Mouse (Mus musculus) c-Kit-positive CD71-positive TER-119-negative erythroid progenitor cells, embryonic 14.5 days (primary cell): ENCODE data around the gene Atf7.

Source experiments
- DNase-seq: peaks from one replicate; pipeline ENCODE4 v3.0.0-alpha.2; 2013; ENCODE audit warnings: low read depth

Gene Atf7

DNA sequence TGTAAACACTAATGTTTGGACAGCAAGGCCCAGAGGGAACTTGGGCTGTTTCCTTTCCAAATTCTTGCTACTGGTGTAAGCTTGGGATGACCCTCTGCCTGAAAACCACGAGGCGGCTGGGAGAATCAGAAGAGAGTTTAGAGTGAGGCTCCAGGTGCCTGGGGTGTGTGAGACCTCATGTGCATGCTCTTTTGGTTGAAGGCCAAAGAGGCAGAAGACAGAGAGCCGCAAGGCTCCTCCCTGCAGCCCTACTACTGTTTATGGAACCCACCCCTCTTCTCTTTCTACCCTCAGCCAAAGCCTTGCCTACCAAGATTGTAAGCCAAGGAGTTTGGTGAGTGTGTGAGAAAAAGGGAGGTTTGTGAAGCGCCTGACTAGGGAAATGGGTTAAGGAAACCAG lies 109.5 kb downstream of the Atf7 start:
- DNase-seq, result no peak

DNA sequence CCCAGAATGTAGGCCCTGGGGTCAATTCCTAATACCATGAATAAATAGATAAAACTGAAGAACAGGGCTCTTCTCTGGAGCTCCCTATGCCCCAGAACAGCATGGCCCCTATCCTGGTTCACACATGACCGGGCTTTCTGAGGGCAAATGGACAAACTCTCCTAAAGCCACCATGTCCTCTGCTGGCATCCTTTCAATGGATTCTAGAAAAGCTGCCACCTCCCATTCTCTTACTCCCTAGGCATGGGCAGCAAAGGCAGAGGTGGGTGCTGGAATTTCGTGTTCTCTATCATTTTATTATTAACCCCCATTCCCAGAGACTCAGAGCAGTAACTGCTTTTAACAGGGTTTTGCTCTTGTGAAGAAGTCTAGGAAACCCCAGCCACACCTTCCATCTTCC lies 110.0 kb downstream of the Atf7 start:
- no peak for DNase-seq

DNA sequence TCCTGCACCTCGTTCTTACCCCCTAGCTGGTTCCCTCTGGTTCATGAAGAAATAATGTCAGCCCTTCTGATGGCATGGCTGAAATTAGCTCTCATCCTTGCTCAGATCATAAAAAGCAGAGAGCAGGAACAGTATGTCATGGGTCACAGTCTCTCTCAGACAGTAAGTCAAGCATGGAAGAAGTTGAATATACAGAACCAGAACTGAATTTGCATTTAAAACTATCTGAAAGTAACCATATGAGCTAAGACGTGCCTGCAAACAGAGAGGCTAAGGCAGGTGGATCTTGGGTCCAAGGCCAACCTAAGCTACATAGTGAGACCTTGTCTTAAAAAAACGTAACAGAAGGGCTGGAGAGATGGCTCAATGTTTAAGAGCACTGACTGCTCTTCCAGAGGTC lies 112.3 kb downstream of the Atf7 start:
- no peak for DNase-seq

DNA sequence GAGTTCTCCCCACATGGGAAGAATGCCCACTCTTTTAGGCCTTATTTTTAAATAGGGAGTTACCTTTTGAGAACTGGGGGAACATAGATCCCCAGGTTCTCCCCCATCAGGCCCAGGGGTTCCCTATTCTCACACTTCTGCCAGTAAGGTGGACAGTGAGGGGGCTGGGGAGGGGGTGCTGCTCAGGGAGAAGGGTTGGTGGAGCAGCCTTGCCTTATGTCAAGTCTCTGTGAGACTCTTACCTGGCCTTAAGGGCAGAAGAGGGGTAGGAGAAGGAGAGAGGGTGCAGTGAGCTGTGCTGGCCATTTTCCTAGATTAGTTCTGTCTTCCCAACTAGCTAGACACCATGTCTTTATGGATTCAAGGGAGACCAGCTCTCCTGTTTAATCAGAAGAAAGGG lies 112.8 kb downstream of the Atf7 start:
- DNase-seq, result no peak

DNA sequence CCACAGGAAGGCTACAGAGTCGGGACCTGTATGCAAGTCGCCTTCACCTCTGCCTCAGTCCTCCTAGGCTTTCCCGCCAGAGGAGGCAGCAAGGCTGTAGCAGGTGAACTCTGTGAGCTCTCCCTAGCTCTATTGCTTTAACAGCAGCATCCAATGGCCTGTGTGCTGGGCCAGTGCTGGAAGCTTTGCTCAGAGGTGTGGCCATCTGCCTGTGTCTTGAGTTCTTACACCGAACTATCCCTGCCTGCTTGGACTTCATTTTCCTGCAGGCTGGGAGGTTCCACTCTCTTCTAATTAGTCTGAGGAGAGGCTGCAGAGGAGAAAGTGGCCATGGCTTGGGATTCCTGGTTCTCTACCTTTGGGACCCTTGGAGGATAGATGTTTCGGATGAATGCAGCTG lies 113.3 kb downstream of the Atf7 start:
- no peak for DNase-seq

DNA sequence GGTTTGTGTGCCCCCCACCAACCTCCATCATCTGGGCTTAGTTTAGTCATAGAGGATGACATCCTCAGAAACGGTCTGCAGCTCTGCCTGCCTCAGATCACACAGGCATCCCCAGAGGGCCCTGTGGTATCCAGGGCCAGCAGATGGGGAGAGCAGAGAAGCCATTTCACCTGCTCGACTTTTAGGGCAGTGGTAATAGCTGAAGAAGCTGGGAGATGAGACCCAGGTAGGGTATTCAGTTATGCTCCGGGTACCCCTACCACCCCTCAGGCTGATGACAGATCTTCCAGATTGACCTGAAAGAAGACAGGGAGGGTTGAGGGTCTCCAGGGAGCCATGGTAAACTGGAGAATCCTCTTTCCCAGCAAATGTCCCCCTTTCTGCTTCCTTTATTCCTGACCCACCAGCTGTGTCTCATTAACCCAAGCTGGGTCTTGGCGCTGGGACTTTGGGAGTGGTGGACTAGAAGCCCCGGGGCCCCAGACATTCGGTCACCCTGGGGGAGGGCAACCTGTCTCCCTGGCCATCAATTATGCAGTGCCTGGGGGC lies 113.9 kb downstream of the Atf7 start:
- no peak for DNase-seq

DNA sequence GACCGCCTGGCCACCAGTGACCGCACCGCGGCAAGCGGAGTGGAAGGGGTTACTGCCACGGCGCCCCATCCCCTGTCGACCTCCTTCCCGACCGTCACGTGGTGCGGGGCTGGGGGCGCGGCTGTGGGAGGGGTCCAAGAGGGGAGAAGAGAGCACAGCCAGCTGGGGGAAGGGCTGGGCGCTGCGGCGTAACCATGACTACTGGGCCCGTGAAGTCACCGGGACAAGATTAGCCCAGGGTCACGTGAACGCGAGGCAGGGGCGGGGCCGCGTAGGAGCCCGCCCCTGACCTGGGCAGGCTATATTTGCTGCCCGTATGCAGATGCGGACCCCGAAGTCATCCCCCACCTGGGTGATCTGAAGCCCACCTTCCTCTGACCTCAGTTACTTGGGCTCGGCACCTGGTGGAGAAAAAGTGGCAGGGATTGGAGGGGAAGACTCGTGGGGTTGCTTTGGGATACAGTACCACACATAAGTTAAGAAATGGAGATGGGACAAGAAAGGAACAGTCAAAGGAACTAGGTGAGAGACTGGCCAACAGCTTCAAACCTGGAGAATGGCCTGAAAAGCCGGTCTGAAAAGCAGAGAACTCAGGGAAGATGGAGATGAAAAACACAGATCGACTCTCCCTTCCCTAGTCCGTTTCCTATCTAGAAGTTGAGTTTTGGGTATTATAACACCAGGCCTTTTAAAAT lies 114.5 kb downstream of the Atf7 start:
- DNase-seq, result peak; percentile 65

DNA sequence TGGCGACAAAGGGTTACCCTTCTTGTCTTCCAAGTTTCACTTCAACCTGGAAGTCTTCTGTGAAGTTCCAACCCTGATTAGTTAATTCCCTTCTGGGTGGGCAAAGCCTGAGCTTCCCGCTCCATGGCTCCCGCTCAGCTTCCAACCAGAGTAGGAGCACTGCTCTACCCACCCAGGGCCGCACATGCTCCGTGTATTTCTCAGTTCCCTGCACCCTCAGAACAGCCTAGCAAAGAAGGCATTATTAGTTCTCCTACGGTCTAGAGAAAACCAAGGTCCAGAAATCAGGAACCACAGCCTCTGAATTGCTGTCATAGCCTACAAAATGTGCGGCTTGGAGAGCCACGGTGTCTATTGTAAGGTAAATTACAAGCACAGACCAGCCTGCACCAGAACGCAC lies 115.2 kb downstream of the Atf7 start:
- no peak for DNase-seq

DNA sequence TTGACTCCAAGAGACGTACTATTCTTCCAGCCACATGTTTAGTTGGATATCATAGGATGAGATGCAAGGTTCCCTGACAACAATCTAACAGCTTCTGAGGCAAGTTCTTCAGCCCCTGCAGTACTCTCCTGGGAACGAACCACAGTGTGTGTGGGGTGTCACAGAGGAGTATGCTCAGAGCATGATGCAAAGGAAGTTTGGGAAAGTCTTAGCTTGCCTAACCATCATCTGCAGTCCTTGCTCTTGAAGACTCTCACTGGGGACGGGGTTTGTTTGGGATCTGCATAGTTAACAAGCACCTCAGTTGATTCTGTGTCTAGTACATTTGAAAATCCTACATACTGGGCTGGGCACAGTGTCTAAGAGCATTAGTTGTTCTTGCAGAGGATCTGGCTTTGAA lies 116.9 kb downstream of the Atf7 start:
- no peak for DNase-seq

DNA sequence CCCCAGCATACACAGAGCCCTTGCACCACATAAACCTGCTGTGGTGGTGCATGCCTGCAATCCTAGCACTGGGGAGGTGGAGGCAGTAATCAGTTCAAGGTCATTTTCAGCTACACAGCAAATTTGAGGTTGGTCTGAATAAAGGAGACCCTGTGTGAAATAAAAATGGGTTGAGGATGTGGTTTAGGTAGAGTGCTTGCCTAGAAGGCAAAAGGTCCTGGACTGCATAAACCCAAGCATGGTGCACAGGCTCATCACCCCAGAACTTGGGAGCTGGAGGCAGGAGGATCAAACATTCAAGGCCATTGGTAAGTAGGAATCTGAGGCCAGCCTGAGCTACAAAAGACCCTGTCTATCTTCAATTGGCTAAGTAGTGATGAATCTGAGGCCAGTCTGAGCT lies 117.7 kb downstream of the Atf7 start:
- no peak for DNase-seq

DNA sequence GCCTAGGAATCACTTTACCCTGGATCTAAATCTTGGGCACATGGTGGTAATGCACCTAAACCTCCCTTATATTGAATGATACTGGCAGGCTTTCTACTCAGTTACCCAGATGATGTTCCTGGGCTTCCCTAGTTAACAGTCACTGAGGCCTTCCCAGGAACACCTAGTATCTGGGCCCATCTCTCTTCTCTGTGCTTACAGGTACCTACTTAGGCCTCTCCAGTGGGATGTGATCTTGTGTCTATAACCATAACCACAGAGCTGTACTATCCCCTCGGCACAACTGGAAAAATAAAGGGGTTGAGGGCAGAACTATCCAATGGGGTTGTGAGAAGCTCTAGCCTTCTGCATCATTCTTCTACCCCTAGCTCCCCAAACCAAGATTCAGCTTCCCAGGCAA lies 118.4 kb downstream of the Atf7 start:
- no peak for DNase-seq

DNA sequence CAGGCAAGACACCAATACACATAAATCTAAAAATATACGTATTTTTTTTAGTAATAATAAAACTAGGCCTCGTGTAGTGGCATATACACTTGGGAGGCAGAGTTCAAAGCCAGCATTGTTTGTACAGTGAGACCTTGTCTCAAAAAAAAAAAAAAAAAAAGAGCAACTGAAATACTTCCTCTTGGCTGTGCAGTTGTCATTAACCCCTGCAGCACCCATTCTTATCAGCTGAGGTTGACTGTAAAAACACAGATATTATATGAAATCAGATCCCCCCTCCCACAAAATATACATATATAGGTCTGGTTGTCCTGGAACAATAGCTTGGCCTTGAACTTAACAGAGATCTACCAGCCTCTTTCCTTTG lies 118.8 kb downstream of the Atf7 start:
- DNase-seq, result no peak

DNA sequence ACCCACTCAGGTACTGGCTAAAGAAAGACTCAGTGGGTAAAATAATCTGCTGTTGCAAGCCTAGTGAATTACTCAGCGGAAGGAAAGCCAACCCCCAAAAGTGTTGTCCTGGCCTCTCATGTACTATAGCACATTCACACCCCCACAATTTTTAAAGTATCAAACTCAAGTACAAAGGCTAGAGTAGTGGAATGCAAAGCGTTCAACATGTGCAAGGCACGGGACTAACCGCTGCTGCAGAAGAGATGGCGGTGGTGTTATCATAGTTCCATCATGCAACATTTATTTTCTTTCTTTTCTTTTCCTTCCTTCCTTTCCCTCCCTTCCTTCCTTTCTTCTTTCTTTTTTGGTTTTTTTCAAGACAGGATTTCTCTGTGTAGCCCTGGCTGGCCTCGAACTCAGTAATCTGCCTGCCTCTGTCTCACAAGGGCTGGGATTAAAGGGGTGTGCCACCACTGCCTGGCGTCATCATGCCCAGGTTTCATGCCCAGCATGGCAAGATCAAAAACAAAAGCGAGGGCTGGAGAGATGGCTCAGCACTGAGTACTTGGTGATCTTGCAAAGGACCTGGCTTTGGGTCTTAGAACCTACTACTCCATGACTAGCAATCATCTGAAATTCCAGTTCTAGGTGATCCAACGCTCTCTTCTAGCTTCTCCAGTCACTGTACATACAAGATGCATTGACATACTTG lies 119.3 kb downstream of the Atf7 start:
- DNase-seq, result no peak

DNA sequence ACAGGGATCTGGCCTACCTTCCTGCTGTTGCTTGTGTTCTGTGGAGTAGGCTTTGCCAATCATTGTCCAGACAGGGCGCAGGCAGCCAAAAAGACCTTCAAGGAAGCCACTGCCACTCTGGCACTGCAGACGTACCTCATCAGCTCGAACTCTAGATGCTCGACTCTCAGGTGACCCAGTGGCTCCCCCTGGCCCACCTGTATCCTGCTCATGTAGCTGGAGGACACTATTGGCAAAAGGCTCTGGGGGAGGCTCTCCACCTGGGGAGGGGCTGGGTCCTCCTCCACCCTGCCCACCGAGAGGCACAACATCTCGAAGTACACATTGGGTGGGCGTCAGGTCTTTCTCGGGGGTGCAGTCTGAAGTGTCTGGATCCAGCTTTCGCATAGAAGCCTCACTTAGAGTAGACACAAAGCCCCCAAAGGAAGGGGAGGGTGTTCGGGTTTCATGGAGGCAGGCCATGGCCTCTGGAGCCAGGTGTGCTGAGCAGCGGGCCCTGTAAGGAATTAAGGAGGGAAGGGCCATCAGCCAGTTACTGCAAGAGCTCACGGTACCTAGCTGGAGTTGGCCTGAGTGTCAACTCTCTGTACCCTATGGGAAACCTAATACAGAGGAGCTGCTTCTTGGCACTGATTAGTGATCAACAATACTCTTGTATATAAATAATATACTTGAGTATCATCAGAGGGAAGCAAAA lies 120.0 kb downstream of the Atf7 start:
- no peak for DNase-seq

DNA sequence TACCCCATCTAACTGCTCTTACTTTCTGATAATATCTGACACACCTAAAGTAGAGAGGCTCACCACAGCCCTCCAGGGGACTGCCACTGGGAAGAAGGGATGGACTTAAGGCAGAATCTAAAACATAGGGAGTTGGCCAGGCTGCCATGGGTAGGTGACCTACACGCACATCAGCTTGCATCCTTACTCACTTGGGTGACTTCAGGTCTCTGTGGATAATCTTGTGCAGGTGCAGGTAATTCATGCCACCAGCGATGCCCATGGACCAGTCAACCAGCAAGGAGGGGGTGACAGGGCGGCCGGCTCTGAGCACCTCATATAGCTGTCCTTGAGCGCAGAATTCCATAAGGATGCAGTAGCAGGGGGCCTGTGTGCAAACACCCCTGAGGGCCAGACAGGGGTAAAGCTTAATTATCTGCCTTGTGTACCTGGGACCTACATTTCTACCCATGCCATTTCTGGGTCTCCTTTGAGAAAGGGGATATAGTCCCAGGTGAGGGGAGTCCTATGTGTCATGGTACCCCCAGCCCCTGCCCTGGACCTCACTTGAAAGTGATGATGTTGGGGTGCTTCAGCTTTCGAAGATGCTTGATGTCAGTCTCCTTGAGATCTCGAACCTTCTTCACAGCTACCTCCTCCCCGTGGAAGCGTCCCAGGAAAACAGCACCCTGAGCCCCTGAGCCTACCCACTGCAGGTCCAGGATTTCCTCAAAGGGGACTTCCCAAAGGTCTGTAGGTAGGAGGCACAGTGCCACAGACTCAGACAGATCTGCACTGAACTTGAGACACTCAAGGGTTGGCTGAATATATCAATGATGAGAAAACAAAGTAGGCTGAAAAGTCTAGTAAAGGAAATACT lies 121.1 kb downstream of the Atf7 start:
- no peak for DNase-seq

DNA sequence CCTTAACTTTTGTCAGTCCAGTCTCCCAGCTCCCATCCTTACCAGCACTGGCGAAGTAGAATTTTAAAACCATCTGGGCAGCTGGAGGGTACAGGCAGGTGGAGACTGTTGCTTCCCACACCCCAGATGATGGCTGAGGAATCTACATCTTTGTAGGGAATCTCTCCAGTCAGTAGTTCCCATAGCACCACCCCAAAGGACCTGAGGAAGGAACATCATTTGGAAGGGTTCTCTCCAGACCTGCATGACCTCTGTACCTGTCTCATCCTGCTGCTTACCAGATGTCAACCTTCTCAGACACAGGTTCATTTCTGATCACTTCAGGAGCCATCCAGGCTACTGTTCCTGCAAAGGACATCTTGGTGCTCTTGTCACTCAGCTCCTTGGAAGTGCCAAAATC lies 121.8 kb downstream of the Atf7 start, which contains the start of gene Gm10337:
Gene Gm10337, plus strand, starts transcription at position 276 of the 400 bp plus-strand sequence.
- no peak for DNase-seq

DNA sequence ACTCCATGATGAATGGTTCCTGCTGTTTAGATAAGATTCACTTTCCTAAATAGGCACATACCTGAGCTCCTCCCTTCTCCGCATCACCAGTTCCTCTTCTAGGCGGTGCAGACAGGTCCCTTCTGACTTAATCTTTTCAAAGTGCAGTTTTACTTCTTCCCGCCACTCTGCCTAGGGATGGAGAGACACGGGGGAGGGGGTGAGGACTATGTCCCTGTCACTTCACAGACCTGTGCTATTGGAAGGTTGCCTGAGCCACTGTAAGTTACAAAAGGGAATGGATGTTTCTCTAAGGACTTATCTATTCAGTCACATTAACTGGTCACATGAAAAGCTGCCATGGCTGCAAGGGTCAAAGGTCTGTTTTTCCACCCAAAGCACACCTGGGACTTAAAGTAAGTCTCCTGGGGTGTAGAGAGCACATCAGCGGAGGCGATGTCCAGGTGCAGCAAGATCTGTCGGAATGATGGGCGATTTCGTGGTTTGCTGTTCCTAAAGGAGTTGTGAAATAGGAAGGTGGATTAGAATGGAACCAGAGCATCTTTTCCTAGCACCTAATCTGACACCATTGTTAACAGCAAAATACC lies 122.9 kb downstream of the Atf7 start:
- DNase-seq, result no peak

DNA sequence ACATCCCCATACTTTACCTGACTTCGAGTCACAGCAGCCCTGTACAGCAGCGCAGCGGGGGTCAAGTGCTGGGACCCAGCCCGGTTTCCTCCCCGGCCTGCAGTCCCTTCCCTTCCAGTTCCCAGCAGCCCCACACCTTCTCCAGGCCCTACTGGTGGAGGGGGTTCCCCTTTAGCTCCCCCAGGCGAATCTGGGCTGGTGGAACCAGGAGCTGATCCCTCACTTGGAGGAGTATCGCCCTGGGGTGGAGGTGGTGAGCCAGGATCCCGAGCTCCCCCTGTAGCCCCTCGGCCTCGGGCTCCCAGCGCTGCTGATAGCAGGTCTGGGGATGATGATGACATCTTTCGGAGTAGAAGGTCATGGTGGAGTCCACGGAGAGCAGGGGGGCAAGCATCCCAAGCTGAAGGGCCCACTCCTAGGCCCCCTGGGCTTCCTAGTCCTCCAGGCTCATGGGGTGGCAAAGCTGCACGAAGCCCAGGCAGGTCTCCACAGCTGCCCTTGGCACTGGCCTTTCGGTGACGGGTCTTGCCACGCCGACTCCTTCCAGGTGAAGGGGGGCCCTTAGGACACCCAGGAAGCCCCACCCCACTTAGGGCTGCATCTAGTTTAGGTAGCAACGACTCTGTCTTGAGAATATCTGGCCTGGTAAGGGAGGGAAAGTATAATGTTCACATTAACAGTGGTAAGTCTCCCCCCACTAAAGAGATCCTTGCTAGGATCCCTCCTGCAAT lies 124.0 kb downstream of the Atf7 start:
- no peak for DNase-seq

DNA sequence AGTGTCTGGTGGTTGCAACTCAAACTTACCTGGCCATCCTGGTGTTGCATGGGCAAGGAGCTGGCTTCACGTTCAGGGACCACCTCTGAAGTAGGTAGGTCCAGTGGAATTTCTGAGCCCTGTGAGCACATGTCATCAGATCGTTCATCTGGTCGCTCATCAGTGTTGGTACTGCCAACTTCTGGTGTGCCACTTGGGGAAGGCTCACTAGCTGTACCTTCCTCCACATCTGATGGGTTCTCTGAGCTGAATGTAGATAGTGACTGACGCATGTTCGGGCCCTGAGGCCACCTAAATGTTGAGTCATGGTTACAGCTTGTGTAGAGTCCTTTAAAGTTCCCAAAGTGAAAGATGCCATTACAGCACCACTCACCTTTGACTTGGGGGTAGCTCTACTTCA lies 124.8 kb downstream of the Atf7 start:
- DNase-seq, result no peak

DNA sequence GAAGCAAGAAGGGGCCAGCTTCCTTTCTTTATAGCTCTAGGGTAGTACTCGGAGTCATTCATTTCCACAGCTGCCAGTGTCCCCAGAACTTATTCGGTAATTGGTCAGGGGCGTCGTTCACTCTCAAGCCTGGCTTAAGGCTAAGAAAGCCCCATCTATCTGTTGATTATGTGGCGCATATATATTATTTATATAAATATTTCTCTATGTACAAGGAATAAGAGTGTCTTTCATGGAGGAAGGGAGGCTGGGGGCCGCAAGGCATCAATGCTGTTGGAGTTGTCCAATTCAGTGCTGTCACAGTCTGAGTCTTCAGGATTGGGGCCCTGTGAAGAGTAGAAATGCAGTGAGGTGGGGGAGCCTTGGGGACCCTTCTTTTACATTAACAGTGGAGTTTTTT lies 125.4 kb downstream of the Atf7 start:
- no peak for DNase-seq

DNA sequence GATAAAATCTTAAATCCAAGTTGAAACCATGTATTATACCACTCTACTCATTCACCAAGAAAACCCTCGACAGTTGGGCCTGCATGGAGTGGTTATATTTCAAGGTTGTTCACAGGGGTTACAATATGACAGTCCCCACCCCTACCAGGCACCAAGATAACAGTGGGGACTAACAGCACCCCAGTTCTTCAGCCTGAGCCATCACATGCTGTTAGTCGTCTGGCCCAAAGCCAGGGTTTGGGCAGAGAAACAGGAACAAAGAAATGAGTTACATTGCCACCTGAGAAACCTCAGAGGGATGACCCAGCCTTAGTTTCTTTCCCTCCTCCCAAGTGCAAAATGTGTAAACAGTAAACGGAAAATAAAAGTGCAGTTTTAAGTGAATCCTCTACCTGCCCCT lies 125.9 kb downstream of the Atf7 start:
- DNase-seq, result no peak
